Mouse (Mus musculus): Measurements from ENCODE around the gene Hpd. TPM values are rescaled to one million over a fixed set of nuclear protein-coding genes. Genes with fewer than 3 reads are reported as not detected.
"Not testable (repeated sequence)": the region's sequence is repeated elsewhere in the genome, so short reads cannot be mapped to it uniquely, and the experiment has no call there.

Gene Hpd
- not detected in 2 replicates for total RNA-seq (2014; rRNA removed)
- not detected in 2 replicates for polyA plus RNA-seq (2015; fragmentation: Nextera tagmentation; extraction: Ambion mirVana)

DNA sequence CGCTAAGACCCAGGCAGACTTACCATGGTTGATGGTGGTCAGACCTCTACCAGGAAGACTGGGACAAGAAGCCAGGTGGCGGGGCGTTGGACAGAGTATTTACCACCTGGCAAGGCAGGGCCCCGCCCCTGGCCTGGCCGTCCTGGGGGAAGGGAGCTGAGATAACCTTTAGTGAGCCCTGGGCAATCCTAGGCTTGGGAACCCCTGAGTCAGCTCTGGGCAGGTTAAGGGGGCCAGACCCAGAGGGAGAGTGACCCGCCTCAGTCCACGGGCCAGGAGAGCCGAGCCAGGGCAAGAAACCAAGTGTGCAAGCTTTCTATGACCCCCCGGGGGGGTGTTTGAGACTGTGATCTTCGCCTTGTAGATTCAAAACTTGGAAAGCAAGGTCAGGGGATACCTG, at the start of gene Hpd:
Gene Hpd (minus strand): TSS at position 77 of the 400 bp plus-strand sequence.
- TF ChIP-seq CTCF (IDR thresholded peaks at IDR 0.05): no peak
- no peak within 1 kb of the TSS for H3K9ac ChIP-seq (replicated peaks; ENCODE audit: low read length, poor library complexity, severe bottlenecking)
- no peaks in the 10 kb centered on the region for H3K4me1 ChIP-seq (ENCODE audit: insufficient read depth, low read length)
- H3K27me3 ChIP-seq (ENCODE audit: insufficient read depth, low read length): no peaks in the 10 kb centered on the region
- no peaks in the 10 kb centered on the region for H3K36me3 ChIP-seq (ENCODE audit: insufficient read depth, low read length)
- no peak within 1 kb of the TSS for H3K4me3 ChIP-seq (ENCODE audit: low read depth, low read length)
- no peak within 1 kb of the TSS for H3K27ac ChIP-seq (ENCODE audit: low read depth, low read length)
- no peak for DNase-seq (ENCODE audit: low spot score)
- H3K4me2 ChIP-seq (ENCODE audit: low read depth, low read length, poor library complexity, severe bottlenecking): no peak within 1 kb of the TSS
- ATAC-seq (ENCODE audit: low FRiP score): no peak
- 86% methylated on average over 10 of the region's 10 CpGs for WGBS
- H3K9me3 ChIP-seq (ENCODE audit: low read length): no peaks in the 10 kb centered on the region

DNA sequence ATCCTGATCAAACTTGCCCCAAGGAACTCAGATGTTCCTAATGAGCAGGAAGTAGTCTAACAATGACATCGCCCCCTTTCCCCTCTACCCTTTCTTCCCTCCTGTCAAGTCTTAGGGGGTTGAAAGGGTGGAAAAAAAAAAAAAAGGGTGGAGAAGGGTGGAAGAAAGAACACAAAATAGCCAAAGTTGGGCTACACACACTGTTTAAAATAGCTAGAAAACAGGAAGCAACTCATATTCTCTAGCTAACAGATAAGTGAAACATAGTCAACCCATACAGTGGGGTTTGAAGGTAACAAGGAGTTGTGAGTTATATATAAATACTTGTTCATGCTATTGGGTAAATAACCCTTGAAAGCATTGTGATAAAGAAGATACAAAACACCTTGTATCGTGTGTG, 49.7 kb upstream of the Hpd start:
- H3K9me3 ChIP-seq (ENCODE audit: low read length): no peaks in the 10 kb centered on the region
- TF ChIP-seq CTCF (IDR thresholded peaks at IDR 0.05): no peak
- DNase-seq (ENCODE audit: low spot score) (no peak), ATAC-seq (ENCODE audit: low FRiP score) (no peak)
- H3K27ac ChIP-seq (ENCODE audit: low read depth, low read length): no peak overlapping the region
- peaks cover 19% of the 10 kb centered on the region; the same call in 1 of the 2 replicates for H3K36me3 ChIP-seq (ENCODE audit: insufficient read depth, low read length)
- no peaks in the 10 kb centered on the region for H3K27me3 ChIP-seq (ENCODE audit: insufficient read depth, low read length)
- H3K4me3 ChIP-seq (ENCODE audit: low read depth, low read length): no peak overlapping the region
- H3K4me2 ChIP-seq (ENCODE audit: low read depth, low read length, poor library complexity, severe bottlenecking): no peak overlapping the region
- 98% methylated on average over 2 of the region's 2 CpGs for WGBS
- no peaks in the 10 kb centered on the region for H3K4me1 ChIP-seq (ENCODE audit: insufficient read depth, low read length)
- no peak overlapping the region for H3K9ac ChIP-seq (replicated peaks; ENCODE audit: low read length, poor library complexity, severe bottlenecking)

DNA sequence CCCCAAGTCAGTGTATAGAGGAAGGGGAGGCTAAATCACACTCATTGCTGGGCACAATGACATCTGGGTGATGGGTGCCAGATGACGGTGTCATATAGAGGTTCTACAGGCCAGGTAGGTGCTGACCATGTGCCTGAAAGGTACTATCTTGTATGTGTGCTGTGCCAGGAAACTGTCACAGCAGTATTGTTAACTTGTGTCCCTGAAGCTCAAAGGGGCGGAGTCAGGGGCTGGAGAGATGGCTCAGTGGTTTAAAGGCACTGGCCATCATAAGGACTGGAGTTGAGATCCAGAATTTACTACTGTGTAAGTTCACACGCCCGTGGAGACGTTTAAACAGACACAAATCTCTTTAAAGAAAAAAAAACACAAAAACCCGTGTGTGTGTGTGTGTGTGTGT, 46.8 kb upstream of the Hpd start:
- ATAC-seq (ENCODE audit: low FRiP score) (no peak), DNase-seq (ENCODE audit: low spot score) (no peak)
- Histone ChIP-seq H3K4me2 (ENCODE audit: low read depth, low read length, poor library complexity, severe bottlenecking) (peak overlapping the region; percentile 75), H3K36me3 (ENCODE audit: insufficient read depth, low read length) (0 out of 2 replicates have a peak, but pooled peaks cover 2% of the 10 kb centered on the region), H3K9ac (replicated peaks; ENCODE audit: low read length, poor library complexity, severe bottlenecking) (no peak overlapping the region), H3K4me1 (ENCODE audit: insufficient read depth, low read length) (no peaks in the 10 kb centered on the region), H3K27me3 (ENCODE audit: insufficient read depth, low read length) (no peaks in the 10 kb centered on the region), H3K4me3 (ENCODE audit: low read depth, low read length) (peak overlapping the region; percentile 83; the same call in 1 of the 2 replicates), H3K9me3 (ENCODE audit: low read length) (no peaks in the 10 kb centered on the region), H3K27ac (ENCODE audit: low read depth, low read length) (no peak overlapping the region)
- WGBS: 86% methylated on average over 6 of the region's 6 CpGs
- TF ChIP-seq CTCF (IDR thresholded peaks at IDR 0.05): no peak

GRCm38 (mm10) chr5:123228524-123228922, 46.0 kb upstream of the Hpd start:
- Histone ChIP-seq H3K27ac (ENCODE audit: low read depth, low read length) (no peak overlapping the region), H3K36me3 (ENCODE audit: insufficient read depth, low read length) (0 out of 2 replicates have a peak, but pooled peaks cover 2% of the 10 kb centered on the region), H3K4me1 (ENCODE audit: insufficient read depth, low read length) (no peaks in the 10 kb centered on the region), H3K9ac (replicated peaks; ENCODE audit: low read length, poor library complexity, severe bottlenecking) (peak overlapping the region; percentile 86), H3K4me3 (ENCODE audit: low read depth, low read length) (peak overlapping the region; percentile 83), H3K9me3 (ENCODE audit: low read length) (no peaks in the 10 kb centered on the region), H3K4me2 (ENCODE audit: low read depth, low read length, poor library complexity, severe bottlenecking) (peak overlapping the region; percentile 75), H3K27me3 (ENCODE audit: insufficient read depth, low read length) (no peaks in the 10 kb centered on the region)
- ATAC-seq (ENCODE audit: low FRiP score): no peak
- DNase-seq (ENCODE audit: low spot score): no peak
- no peak for TF ChIP-seq CTCF (IDR thresholded peaks at IDR 0.05)
- 9% methylated on average over 15 of the region's 15 CpGs for WGBS

- Histone ChIP-seq H3K9ac (replicated peaks; ENCODE audit: low read length, poor library complexity, severe bottlenecking) (peak overlapping the region; percentile 86), H3K36me3 (ENCODE audit: insufficient read depth, low read length) (0 out of 2 replicates have a peak, but pooled peaks cover 2% of the 10 kb centered on the region), H3K9me3 (ENCODE audit: low read length) (no peaks in the 10 kb centered on the region), H3K4me2 (ENCODE audit: low read depth, low read length, poor library complexity, severe bottlenecking) (peak overlapping the region; percentile 75), H3K27me3 (ENCODE audit: insufficient read depth, low read length) (no peaks in the 10 kb centered on the region), H3K27ac (ENCODE audit: low read depth, low read length) (no peak overlapping the region), H3K4me3 (ENCODE audit: low read depth, low read length) (peak overlapping the region; percentile 83), H3K4me1 (ENCODE audit: insufficient read depth, low read length) (no peaks in the 10 kb centered on the region)
- TF ChIP-seq CTCF (IDR thresholded peaks at IDR 0.05): no peak
- ATAC-seq (ENCODE audit: low FRiP score) (peak; percentile 89), DNase-seq (ENCODE audit: low spot score) (peak; percentile 96)
- WGBS: 2% methylated on average over 42 of the region's 42 CpGs
Measured at GRCm38 (mm10) chr5:123227762-123228523, 45.4 kb upstream of the Hpd start.

DNA sequence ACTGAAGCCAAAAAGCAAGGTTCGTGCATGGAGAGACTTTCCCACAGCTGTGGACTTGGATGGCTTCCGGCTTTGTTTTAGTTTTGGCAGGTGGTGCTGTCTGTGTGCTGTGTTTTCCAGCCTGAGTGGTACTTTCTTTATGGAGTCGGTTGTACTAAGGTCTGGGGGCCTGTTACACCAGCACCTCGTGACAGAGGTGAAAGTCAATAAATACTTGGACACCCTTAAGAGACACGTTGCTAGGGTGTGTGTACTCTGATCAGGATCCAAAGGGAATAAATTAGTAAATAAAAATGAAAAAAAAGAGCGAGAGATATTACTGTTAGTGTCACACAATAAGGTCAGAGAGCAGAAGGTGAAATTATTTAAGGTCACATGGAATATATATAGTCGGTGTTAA, 44.3 kb upstream of the Hpd start:
- Histone ChIP-seq H3K4me1 (ENCODE audit: insufficient read depth, low read length) (no peaks in the 10 kb centered on the region), H3K4me3 (ENCODE audit: low read depth, low read length) (no peak overlapping the region), H3K9me3 (ENCODE audit: low read length) (no peaks in the 10 kb centered on the region), H3K9ac (replicated peaks; ENCODE audit: low read length, poor library complexity, severe bottlenecking) (no peak overlapping the region), H3K36me3 (ENCODE audit: insufficient read depth, low read length) (0 out of 2 replicates have a peak, but pooled peaks cover 2% of the 10 kb centered on the region), H3K4me2 (ENCODE audit: low read depth, low read length, poor library complexity, severe bottlenecking) (no peak overlapping the region), H3K27ac (ENCODE audit: low read depth, low read length) (no peak overlapping the region), H3K27me3 (ENCODE audit: insufficient read depth, low read length) (no peaks in the 10 kb centered on the region)
- ATAC-seq (ENCODE audit: low FRiP score) (no peak), DNase-seq (ENCODE audit: low spot score) (no peak)
- no peak for TF ChIP-seq CTCF (IDR thresholded peaks at IDR 0.05)
- WGBS: 89% methylated on average over 7 of the region's 7 CpGs

DNA sequence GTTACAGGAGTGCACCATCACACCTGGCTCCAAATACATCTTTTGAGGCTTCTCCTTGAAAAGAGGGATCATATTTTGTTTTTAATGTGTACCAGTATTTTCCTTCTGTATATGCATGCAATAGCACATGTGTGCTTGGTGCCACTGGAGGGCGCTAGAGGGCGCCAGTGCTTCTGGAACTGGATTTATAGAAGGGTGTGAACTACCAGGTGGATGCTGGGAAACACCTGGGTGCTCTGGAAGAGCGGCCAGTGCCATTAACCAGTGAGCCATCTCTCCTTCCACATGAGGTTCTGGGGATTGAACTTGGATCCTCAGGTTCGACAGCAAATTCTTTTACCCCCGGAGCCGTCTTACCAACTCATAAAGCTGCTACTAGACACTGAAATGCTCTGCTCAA, 41.3 kb upstream of the Hpd start:
- WGBS: 74% methylated on average over 5 of the region's 6 CpGs
- DNase-seq (ENCODE audit: low spot score); H3K4me2 ChIP-seq (ENCODE audit: low read depth, low read length, poor library complexity, severe bottlenecking); H3K4me1 ChIP-seq (ENCODE audit: insufficient read depth, low read length); H3K27ac ChIP-seq (ENCODE audit: low read depth, low read length); H3K27me3 ChIP-seq (ENCODE audit: insufficient read depth, low read length); H3K4me3 ChIP-seq (ENCODE audit: low read depth, low read length); ATAC-seq (ENCODE audit: low FRiP score); H3K9me3 ChIP-seq (ENCODE audit: low read length); H3K9ac ChIP-seq (replicated peaks; ENCODE audit: low read length, poor library complexity, severe bottlenecking); H3K36me3 ChIP-seq (ENCODE audit: insufficient read depth, low read length): not testable (repeated sequence)
